Mouse (Mus musculus): ENCODE data around the gene Ttc13.

Gene Ttc13

DNA sequence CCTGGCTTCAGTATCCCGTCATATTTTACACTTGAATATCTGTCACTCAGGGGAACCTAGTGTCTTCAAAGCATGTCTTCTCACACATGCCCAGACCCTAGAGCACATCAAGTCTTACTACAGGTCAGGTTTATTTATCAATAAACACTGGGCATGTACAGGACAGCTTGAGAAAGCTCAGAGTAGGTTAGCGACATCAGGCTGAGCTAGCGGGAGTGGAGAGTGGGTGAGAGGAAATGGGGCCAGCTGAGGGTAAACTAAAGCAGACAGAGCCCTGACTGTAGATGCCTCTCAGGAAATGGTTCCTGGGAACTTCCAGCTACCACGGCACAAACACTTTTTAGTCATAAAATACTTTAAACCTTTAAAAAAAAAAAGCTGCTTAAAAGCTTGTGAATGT lies 18.3 kb downstream of the Ttc13 start:
- in situ Hi-C loops (cut with MseI, MboI): no loop called here

DNA sequence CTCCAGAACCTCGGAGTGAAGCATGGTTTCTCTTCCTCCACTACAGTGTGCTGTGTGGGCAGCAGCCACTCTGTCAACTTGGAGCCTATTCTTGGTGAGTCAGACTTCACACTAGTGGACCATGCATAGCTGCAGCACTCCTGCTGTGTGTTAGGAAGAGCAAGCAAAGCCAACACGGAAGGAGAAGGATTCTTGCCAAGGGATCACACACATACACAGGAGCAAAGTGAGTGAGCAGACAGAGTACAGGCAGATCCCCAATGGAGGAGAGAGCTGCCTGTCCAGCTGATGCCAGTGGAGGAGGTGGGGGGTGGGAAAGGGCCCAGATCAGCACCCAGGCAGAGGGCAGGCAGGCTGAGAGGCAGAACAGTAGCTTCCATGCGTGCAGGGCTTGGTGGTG lies 19.6 kb downstream of the Ttc13 start:
- in situ Hi-C loops (cut with MseI, MboI): no loop called here

DNA sequence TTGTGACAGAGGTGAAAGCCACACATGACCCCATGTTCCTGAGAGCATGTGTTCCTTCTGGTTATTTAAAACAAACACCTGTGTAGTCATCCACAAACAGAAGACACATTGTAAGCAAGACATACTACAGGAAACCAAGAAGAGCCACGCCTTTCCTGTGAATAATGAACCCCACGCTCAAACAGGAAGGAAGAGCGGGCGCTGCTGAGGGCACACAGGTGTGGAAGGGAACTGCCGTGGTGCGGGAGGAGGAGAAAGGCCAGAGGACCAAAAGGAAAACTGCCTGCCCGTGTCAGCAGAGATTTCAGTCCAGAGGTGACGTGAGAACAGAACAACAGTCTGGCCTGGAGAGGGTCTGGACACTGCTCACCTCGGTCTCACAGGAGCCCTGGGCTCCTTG lies 20.8 kb downstream of the Ttc13 start:
- in situ Hi-C loops (cut with MseI, MboI): no loop called here

DNA sequence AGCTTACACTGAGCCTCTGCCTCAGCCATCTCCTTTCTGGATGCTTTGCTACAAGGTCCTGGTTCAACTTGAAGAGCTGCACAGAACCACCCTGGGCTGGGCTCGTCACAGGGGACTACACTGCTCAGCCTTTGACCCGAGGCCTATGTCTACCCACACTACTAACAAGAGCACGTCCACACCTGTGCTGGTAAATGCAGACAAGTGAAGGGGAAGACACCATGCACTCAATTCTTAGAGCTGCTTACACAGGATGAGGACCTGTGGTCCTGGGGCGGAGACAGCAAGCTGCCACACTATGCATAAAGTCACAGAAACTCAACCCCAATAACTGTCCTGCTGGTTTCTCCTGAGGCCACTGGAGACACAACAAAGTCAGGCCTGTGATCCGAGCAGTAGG lies 21.5 kb downstream of the Ttc13 start:
- in situ Hi-C loops (cut with MseI, MboI): no loop called here

DNA sequence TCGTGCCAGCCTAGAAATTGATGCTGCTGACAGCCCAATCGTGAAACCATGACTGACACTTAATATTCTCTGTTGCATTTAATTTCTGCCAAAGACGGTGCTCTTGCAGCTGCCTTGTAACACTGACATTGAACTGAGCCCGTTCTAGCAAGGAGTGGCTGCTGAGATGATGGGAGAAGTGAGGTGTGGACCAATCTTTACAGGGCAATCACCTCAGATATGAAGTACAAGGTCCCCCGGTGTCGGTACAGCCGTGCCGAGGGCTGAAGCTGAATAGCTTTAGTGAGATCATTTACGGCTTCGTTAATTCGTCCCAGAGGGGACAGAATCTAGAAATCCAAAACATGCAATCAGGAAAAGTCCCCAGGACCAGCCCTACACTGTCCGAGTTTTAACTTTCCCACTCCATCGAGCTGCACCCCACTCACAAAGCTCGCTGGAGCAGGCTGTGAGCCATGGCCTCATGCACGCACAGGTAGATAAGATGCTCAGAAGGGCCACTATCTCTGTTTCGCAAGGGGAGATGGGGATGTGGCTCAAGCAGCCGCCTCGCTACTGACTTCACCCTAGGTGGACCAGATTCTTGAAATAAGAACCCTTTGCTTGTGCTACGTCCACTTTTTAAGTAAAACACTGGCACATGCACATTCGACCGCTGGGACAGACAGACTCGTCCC lies 26.2 kb downstream of the Ttc13 start:
- in situ Hi-C loops (cut with MseI, MboI): no loop called here

DNA sequence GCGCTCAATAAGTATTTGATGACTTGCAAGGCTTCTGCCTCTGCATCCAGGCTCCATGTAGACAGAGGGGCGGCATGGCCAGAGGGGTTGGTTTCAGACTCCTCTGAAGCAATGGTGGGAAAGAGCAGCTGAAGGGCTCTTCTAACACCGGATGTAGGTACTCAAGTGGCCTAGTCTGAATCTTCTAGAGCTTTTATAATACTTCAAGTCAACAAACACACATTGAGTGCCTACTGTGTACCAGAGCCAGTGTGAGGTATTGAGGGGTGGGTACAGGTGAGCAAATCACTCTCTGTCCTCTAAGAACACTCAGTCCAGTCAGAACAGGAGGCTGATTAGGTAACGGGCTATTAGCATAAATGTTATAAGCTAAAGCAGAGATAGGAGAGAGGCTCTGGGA lies 30.1 kb downstream of the Ttc13 start:
- in situ Hi-C loops (cut with MseI, MboI): no loop called here

DNA sequence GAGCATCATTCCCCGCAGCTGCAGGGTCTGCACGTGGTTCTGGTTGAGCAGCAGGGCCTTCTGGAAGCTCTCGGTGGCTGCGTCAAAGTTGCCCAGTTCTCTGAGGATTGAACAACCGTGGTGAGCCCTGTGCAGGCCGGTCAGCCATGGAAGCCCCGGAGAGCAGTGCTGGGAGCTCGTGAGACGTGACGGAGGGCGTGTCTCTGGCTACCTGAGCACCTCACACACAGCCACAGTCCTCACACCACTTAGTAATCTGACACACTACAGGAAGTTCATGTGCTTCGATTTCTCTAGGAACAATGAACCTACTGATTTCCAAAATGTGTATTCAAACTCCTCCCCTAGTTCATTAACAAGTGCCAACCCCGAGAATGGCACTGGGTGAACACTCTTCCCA lies 32.9 kb downstream of the Ttc13 start:
- in situ Hi-C loops (cut with MseI, MboI): no loop called here

DNA sequence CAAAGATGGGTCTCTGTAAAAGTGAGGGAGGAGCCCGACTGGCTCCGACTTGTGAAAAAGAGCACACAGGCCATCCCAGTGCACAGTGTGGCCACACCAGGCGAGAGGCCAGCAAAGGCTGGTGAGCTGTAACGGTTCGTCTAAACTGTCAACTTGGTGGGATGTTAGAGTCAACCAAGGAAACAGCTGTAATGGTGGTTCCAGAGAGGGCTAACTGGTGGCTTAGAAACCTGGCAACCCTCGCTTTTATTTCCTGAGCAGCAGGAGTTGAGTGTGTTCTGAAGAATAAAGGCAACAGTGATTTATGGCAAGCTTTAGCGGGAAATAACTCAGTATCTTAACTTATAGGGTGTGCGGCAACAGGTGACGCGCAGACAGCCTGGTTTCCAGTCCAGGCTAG lies 39.6 kb downstream of the Ttc13 start:
- in situ Hi-C loops (cut with MseI, MboI): no loop called here

DNA sequence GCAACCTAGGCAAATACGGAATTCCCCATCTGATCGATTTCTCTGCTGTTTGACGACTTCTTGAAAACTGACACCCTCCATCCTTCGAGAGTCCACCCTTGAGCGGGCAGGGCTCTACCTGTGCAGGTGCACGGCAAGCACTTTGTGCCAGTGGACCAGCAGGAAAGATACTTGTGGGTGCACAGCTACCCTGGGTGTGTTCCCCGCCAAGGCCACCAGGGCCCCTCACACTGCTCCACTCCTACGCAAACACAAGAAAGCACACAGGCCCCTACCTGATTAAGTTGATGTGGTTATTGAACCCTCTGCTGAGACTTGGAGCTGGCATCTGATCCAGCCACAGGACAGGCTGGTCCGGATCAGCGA lies 40.0 kb downstream of the Ttc13 start:
- in situ Hi-C loops (cut with MseI, MboI): no loop called here

DNA sequence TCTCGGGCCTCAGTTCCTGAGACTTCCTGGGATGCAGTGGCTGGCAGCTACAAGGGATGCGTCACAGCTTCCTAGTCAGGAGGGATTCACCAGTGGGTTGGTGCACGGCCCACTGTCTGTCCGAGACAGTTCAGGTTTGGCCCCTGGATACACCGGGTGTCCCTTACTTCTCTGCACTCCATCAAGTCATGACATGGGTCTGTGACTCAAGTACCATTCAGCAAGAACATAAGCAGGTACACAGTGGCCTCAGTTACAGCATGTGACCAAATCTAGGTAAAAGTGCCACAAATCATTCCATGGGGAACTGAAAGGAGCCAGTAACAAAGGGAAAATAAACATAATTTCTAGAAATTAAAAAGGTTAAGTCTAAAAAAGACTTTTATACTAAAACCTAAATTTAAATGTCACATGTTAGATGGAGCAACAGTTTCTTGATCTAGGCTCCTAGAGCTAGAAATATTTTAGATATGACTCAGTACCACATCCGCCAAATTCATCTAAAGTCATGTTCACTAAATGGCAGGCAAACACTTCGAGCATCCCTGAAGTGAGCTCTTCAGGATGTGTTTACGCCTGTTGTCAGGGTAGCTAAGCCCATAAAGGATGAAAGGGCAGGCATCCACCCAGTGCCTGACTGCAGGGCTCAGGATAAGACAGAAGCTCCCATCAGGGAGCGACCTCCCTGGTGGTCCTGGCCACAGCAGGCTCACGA lies 40.5 kb downstream of the Ttc13 start:
- in situ Hi-C loops (cut with MseI, MboI): no loop called here

DNA sequence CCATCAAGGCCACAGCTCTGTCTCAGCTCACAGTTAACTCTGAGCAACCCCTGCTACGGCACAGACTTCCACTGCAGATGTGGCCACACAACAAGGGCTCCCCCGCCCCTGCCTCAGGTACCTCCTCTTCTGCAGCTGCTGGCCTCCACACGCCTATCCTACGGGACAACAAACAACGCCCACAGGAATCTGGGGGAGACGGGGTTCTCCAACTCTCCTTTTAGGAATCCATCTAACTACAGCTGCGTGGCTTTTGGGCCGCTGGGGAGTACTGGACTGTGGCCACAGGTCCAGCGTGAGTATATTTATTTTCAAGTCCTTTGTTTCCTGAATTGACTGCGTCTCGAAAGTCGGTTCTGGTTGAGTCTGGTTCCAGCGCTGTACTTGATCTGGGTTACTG lies 43.5 kb downstream of the Ttc13 start:
- in situ Hi-C loops (cut with MseI, MboI): loop anchor here (5.0 kb wide), 1 partner anchor 61 kb away; no protein-coding TSS in a partner anchor

DNA sequence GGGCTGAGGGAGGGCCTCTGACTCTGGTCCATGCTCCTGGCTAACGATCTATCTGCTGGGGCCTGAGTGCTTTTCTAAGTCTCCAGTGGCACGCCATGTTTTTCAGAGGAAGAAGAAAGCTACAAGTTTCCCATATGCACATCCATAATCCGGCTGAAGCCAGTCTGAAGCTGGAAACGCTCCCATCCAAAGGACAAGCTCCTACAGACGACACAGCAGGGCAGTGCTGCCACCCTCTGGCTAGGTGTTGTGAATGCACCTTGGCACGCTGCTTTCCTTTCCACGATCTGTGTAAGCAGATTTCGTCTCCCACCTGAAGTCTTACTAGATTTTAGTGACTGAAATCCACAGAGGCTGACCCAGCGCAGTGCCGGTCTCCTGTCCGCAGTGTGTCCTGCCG lies 44.3 kb downstream of the Ttc13 start:
- in situ Hi-C loops (cut with MseI, MboI): loop anchor here (5.0 kb wide), 1 partner anchor 60 kb away; no protein-coding TSS in a partner anchor

DNA sequence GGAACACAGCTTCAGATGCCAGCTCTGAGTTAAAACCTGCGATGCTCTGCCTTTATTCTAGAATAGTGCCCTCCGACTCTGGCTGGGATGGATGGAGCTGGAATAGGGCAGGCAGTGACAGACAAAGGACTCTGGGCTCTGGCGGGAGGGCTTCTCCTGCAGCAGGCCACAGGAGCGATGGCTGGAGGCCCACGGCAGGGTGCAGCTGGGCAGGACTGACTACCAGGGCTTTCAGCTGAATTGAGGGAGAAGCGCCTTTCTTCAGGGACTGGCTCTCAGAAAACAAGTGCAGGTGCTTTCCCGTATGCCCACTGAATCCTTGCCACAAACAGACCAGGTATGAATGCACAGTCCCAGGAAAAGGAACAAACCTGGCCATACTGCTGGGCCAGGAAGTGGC lies 44.7 kb downstream of the Ttc13 start:
- in situ Hi-C loops (cut with MseI, MboI): loop anchor here (5.0 kb wide), 1 partner anchor 60 kb away; no protein-coding TSS in a partner anchor

DNA sequence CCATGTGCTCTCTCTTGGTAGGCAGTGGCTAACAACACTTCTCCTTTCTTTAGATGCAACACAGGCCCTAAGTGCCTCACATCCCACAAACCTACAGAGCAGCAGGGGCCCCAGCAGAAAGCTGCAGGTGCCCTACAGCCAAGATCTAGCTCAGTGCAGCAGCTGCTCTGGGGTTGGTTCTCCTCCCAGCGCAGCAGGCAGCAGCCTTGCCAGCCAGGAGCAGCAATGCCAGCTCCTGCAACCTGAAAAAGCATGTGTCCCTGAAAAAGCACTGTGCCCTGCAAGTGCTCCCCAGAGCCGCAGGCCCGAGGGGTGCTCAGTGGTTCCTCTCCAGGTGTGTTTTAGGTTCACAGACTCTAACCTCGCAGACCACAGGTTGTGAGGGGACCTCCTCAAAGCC lies 45.1 kb downstream of the Ttc13 start:
- in situ Hi-C loops (cut with MseI, MboI): loop anchor here (5.0 kb wide), 1 partner anchor 59 kb away; no protein-coding TSS in a partner anchor

DNA sequence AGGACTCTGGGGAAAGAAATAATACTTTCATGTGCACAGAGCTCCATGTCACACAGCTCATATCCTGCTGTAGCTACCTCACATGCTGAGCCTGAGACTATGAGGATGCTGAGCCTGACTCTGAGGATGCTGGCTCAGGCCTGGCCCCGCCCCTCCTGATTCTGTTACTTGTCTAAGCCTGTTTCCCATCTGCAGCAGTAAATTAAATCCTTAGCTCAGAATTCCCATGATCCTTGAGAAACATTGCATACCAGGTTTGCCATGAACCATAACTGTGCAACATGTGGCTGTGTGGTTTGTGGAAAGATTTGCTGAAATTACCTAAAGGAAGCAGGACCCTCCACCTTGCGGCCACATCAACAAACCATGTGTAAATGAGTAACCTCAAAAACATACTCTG lies 49.4 kb downstream of the Ttc13 start:
- in situ Hi-C loops (cut with MseI, MboI): no loop called here

DNA sequence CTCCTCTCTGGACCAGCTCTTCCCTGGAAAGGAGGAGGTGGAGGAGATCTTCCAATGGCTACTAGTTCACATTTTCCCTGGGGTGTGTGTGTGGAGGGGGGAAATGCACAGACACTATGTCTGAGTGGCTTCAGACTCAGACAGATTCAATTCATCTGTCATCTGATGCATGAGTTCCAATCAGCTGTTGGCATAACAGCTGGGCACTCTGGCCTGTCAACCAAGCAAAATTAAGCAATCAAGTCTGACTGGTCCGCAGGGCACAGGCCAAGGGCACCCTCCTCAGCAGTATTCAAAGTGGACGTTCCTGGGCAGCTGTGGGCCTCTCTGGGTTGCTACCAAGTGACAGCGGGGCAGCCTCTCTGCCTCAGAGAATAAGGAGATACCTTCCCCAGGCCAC lies 53.0 kb downstream of the Ttc13 start:
- in situ Hi-C loops (cut with MseI, MboI): no loop called here

DNA sequence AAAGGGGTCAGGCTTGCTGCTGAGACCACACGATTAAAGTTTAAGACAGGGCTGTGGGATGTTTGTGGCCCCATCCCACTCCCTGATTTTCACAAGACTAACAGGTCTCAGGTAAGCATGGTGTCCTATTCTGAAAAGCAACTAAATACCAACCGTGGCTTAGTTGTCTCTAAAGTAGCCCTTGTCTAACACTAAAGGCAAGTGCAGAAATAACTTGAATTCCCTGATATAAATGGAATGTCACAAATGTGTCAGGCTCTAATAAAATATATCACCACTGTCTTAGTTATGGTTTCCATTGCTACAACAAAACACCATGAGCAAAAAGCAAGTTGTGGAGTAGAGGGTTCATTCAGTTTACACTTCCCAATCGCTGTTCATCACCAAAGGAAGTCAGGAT lies 57.4 kb downstream of the Ttc13 start:
- in situ Hi-C loops (cut with MseI, MboI): no loop called here

DNA sequence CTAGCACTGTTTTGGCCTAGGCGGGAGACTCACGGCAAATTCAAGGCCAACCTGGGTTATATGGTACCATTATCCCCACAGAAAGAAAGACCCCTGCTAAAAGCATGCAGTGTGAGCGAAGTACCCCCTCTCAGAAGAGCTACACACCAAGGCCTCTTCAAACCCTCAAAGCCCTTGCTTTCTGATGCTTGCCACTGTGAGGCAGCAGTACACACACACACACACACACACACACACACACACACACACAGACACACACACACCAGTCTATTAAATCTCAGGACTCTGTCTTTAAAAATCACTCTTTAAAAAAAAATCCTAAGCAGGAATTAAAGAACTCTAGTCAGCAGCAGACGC lies 57.9 kb downstream of the Ttc13 start:
- in situ Hi-C loops (cut with MseI, MboI): no loop called here

DNA sequence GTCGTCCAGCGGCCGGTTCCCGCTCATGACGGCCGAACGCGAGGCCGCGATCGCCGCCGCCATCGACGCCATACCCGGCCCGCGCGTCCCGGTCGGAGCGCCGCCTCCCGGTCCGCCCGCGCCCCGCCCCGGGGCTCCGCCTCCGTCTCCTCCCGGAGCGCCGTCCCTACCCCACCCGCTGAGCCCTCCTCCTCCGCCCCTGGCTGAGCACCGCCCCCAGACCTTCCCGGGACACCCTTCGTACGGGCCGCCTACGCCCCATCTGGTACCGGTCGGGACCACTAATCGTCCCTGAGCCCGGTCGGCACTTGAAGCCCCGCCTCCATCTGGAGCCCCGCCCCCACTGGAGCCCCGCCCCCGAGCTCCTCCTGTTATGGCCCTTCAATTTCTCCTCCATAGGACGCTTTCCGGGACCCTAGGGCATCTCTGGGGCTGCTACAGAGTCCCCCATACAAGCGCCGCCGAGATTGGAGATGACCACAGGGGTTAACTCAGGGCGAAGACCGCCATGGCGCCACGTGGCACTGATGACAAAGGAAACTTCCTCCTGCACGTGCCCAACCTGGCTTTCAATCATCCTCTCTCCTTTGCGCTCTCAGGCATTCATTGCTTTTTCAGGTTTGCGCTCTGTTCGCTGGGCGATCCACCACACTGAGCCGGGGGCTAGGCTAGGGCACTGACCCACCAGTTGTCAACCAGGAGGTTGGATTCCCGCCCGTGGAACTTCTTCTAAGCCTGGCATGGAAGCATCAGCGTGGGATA lies 58.5 kb downstream of the Ttc13 start, which contains the start of gene 2310022B05Rik:
Gene 2310022B05Rik (minus strand): TSS at position 258 of the 762 bp plus-strand sequence.
- in situ Hi-C loops (cut with MseI, MboI): no loop called here

DNA sequence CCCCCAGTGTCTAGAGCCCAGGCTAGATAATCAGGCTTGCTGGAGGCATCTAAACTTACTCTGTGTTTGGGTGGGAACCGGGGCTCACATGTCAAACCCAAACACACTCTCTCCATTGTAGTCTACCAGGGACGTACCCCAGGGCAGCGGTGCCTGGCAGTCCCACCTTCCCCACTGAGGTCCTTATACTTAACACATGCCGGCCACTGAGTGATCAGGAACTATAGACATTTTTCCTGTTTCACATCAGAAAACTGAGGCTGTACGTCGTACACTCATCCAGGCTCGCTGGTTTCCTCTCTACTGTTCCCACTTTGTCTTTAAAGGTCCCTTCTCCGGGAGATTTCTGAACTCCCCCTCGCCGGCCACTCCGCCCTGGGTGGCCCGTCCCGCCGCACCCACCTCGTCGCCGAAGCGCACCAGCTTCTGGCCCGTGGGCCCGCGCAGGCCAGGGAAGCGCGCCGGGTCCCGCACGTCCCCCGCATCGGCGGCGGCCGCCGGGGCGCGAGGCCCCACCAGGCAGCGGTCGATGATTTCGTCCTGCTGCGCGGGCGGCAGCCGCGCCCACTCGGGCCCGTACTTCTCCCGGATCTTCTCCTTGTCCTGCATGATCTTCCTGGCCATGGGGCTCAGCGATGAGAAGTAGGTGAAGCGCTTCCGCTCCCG lies 59.2 kb downstream of the Ttc13 start:
- in situ Hi-C loops (cut with MseI, MboI): no loop called here

DNA sequence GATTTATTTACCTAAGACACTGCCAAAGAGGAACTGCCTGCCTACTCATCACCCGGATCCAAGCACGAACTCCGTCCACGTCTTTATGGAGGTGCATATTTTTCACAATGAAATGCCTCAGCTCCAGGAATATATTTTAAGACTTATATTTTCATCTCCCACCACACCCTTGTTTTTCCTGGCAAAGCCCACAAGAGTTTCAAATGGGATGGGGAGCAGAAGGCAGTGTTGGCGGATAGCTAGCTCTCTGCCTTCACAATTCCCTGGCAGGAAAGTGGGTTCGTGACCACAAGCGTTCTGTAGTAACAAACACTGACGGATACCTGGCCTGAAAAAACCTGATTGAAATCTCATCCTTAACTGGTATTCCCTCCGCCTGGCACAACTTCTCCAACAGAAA lies 60.0 kb downstream of the Ttc13 start:
- in situ Hi-C loops (cut with MseI, MboI): no loop called here

DNA sequence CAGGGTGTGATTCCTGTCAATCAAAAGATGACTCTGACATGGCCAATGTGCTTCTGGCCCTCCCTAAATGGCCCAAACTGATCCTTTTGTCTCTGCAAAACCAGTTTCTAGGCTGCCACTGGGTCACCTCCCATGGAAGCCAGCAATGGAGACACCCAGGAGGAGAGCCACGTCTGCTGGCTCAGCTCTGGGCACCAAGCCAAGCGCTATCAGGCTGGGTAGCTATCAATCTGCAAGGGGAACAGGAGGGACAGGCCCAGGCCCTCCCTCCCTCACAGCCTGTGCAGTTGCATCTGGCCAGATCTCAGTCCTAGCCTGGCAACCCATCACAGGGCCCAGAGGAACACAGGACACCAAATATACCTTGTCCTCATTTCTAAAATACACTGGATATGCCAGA lies 63.4 kb downstream of the Ttc13 start:
- in situ Hi-C loops (cut with MseI, MboI): no loop called here

Data from mouse trophoblast stem cell (cell line).